Mouse (Mus musculus) cerebral cortex, adult 2 months (tissue): ENCODE data around the gene Krt7.

ENCODE experiments used
- WGBS: fragments of 180-500 bp; shearing (Covaris S2); methylation state at CpG from one replicate; pipeline ENCODE4 v1.1.7; 2018; 5-methylcytosine and 5-hydroxymethylcytosine counted together

The Krt7 gene

GRCm38 (mm10) chr15:101375956-101376775, 34.7 kb upstream of the Krt7 start:
- 82% methylated on average over 6 of the region's 6 CpGs for WGBS

GRCm38 (mm10) chr15:101376776-101377061, 34.1 kb upstream of the Krt7 start:
- WGBS: 86% methylated on average over 5 of the region's 5 CpGs

GRCm38 (mm10) chr15:101378646-101379045, 32.2 kb upstream of the Krt7 start:
- WGBS: 77% methylated on average over 5 of the region's 5 CpGs

- 78% methylated on average over 9 of the region's 9 CpGs for WGBS
Measured at GRCm38 (mm10) chr15:101381758-101382157, 29.1 kb upstream of the Krt7 start.

GRCm38 (mm10) chr15:101382811-101383210, 28.0 kb upstream of the Krt7 start:
- 84% methylated on average over 11 of the region's 11 CpGs for WGBS

- WGBS: 85% methylated on average over 7 of the region's 7 CpGs
Measured at GRCm38 (mm10) chr15:101384610-101385009, 26.2 kb upstream of the Krt7 start.

- 57% methylated on average over 6 of the region's 6 CpGs for WGBS
Measured at GRCm38 (mm10) chr15:101385064-101385463, 25.8 kb upstream of the Krt7 start.

GRCm38 (mm10) chr15:101387176-101387575, 23.7 kb upstream of the Krt7 start:
- 62% methylated on average over 3 of the region's 3 CpGs for WGBS

- 52% methylated on average over 5 of the region's 5 CpGs for WGBS
Measured at GRCm38 (mm10) chr15:101388034-101388541, 22.8 kb upstream of the Krt7 start.

GRCm38 (mm10) chr15:101390203-101390602, 20.6 kb upstream of the Krt7 start:
- WGBS: 89% methylated on average over 5 of the region's 5 CpGs

GRCm38 (mm10) chr15:101392251-101392650, 18.6 kb upstream of the Krt7 start:
- WGBS: 77% methylated on average over 5 of the region's 5 CpGs

- 72% methylated on average over 7 of the region's 7 CpGs for WGBS
Measured at GRCm38 (mm10) chr15:101394908-101395307, 15.9 kb upstream of the Krt7 start.

GRCm38 (mm10) chr15:101396466-101396865, 14.4 kb upstream of the Krt7 start:
- WGBS: 72% methylated on average over 7 of the region's 7 CpGs

- 88% methylated on average over 3 of the region's 3 CpGs for WGBS
Measured at GRCm38 (mm10) chr15:101396921-101397320, 13.9 kb upstream of the Krt7 start.

GRCm38 (mm10) chr15:101397683-101398082, 13.2 kb upstream of the Krt7 start:
- 89% methylated on average over 2 of the region's 2 CpGs for WGBS

GRCm38 (mm10) chr15:101398269-101398668, 12.6 kb upstream of the Krt7 start:
- WGBS: 55% methylated on average over 8 of the region's 8 CpGs

GRCm38 (mm10) chr15:101412188-101412587, 1.3 kb downstream of the Krt7 start:
- WGBS: 35% methylated on average over 31 of the region's 31 CpGs

GRCm38 (mm10) chr15:101413916-101414635, 3.2 kb downstream of the Krt7 start:
- WGBS: 64% methylated on average over 7 of the region's 7 CpGs

- WGBS: 60% methylated on average over 11 of the region's 11 CpGs
Measured at GRCm38 (mm10) chr15:101414807-101415565, 4.1 kb downstream of the Krt7 start.

GRCm38 (mm10) chr15:101418950-101419349, 8.1 kb downstream of the Krt7 start:
- 71% methylated on average over 4 of the region's 4 CpGs for WGBS

GRCm38 (mm10) chr15:101420903-101421302, 10.1 kb downstream of the Krt7 start:
- WGBS: 58% methylated on average over 6 of the region's 6 CpGs

- WGBS: 46% methylated on average over 5 of the region's 5 CpGs
Measured at GRCm38 (mm10) chr15:101424914-101425313, 14.1 kb downstream of the Krt7 start.
